Mouse (Mus musculus): ENCODE data around the gene Serbp1. TPM values are rescaled to one million over a fixed set of nuclear protein-coding genes. Genes with fewer than 3 reads are reported as not detected.

Serbp1 gene
- total RNA-seq, 2 experiments from 2014 or later: 283 to 348 TPM

DNA sequence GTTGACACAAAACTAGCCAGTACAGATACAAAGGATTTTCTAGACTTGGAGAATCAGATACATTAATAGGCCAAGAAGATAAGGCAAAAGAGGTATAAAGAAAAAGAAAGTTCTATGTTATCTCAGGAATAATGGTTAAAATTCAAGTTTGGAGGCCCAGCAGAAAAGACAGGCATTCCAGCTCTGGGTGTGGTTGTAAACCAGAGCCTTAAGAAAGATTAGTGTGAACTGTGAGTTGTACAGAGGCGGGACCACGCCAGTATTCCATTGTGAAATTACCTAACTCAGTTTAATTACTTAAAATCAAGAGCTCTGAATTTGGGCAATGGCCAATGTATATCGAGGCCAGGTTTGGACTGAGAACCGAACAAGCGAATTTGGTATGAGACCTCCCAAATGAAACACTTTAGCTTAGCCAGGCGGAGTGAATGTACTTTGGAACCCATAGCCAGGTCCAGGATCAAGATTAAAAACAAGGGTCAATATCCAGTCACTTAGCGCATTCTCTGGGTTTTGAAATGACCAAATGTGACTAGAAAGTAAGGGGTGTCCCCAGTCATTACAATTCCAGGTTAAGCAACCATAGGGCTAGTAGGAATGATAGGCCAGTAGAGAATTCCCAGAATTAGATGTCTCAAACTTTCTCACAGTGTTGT, 5.9 kb downstream of the Serbp1 start:
- intact Hi-C loops (cut with DNase I): no loop called here
- no peak for TF ChIP-seq CTCF (IDR thresholded peaks at IDR 0.05)
- DNase-seq: no peak
- H3K27ac ChIP-seq: no peak overlapping the region
- H3K4me3 ChIP-seq: no peak overlapping the region

DNA sequence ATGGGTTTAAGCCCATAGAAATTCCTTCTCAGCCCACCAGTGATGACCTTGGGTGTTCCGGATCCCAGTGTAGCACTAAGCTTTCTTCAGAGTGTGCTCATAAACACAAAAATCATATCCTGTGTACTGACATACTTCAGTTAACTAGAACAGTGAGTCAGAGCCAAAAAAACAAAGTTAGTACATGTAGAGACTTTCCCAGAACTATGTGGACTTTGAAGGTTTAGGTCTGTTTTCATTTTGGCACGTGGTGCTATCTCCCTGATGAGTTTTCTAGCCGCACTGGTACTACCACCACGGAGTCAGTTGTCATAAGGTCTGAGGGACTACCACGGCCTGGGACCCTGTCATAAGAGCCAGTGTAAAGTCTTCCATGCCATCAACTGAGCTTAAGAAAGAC, 6.5 kb downstream of the Serbp1 start:
- intact Hi-C loops (cut with DNase I): no loop called here
- no peak for DNase-seq
- H3K4me3 ChIP-seq: no peak overlapping the region
- no peak for TF ChIP-seq CTCF (IDR thresholded peaks at IDR 0.05)
- H3K27ac ChIP-seq: no peak overlapping the region

DNA sequence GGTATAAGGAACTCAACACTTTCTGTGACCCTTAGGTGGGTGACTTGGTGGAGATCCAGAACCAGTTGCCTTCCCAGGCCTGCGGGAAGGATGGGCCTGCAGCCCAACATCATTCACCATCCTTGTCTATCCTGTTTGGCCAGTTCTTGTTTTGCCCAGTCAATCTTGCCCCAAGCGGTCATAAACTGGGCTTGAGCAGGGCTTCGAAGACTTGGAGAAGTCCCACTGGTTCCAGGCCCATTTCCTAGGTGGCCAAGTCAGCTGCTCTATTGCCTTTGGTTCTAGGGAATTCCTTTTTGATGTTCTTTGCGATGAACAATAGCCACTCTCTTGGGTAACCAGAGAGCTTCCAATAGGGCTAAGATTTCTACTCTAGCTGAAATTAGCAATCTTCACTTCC, 13.1 kb downstream of the Serbp1 start:
- DNase-seq: no peak
- Histone ChIP-seq H3K27ac (no peak overlapping the region), H3K4me3 (no peak overlapping the region)
- intact Hi-C loops (cut with DNase I): no loop called here
- TF ChIP-seq CTCF (IDR thresholded peaks at IDR 0.05): no peak

DNA sequence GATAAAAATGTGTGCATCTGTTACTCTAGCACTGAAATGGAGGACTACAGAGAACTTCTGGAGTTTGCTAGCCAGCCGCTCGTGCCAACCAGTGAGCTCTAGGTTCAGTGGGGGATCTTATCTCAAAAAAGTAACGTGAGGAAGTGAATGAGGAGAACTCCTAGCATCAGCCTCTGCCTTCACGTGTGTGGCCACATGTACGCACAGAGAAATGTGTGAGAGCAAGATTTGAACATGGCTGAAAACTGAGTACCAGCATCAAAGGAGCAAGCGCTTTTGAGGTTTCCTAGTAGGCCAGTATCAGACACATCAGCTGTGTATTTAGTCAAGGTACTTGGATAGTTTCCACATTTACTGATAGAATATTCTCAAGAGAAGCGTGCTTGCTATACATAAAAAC, 27.0 kb downstream of the Serbp1 start:
- no peak for DNase-seq
- intact Hi-C loops (cut with DNase I): loop anchor here (5.0 kb wide), 1 partner anchor 68 kb away; no protein-coding TSS in a partner anchor
- Histone ChIP-seq H3K27ac (no peak overlapping the region), H3K4me3 (no peak overlapping the region)
- TF ChIP-seq CTCF (IDR thresholded peaks at IDR 0.05): no peak

DNA sequence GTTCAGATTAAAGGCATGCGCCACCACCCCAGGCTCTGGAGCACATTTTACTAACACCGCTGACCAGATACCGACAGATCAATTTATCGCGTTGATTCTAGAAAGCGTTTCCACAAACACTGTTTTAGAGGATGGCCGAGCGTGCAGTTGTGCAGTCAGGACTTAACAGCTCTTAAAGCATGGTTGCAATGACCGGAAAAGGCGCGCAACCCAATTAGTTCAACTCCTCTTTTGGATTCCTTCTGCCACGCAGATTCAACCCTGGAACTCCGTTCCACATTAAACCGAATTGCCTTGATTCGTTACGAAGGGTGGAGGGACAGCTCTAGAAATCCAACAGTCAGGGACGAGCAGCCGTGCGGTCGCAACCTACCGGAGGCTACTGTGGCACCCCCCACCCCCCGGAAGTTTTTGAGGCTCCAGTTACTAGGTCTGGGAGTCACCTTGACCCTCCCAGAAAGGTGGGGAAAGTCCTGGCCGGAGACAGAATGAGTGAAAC, 28.2 kb downstream of the Serbp1 start:
- intact Hi-C loops (cut with DNase I): loop anchor here (2.0 to 5.0 kb wide), 2 partner anchors 39 to 69 kb away; no protein-coding TSS in a partner anchor
- peak overlapping the region; percentile 84 for H3K4me3 ChIP-seq
- no peak for TF ChIP-seq CTCF (IDR thresholded peaks at IDR 0.05)
- peak overlapping the region; percentile 96 for H3K27ac ChIP-seq
- no peak for DNase-seq

DNA sequence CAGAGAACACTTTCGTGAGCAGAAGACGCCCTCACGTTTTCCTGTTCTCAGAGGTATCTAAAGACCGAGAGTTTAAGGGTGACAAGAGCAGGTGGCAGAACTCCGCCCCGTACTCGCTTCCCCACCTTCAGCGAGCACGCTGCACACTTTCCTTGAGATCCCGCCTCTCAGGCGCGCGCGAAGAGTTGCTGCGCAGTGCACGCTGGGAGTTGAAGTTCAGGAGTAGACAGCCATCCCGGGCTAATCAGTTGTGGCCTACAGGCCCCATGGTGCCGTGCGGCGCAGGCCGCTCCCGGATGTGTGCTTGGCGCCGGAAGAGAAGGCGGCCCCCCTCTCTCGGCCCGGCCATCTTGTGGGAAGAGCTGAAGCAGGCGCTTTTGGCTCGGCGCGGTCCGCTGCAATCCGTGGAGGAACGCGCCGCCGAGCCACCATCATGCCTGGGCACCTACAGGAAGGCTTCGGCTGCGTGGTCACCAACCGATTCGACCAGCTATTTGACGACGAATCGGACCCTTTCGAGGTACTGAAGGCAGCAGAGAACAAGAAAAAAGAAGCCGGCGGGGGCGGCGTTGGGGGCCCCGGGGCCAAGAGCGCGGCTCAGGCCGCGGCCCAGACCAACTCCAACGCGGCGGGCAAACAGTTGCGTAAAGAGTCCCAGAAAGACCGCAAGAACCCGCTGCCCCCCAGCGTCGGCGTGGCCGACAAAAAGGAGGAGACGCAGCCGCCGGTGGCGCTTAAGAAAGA, 28.9 kb downstream of the Serbp1 start:
- no peak for TF ChIP-seq CTCF (IDR thresholded peaks at IDR 0.05)
- intact Hi-C loops (cut with DNase I): loop anchor here (2.0 to 5.0 kb wide), 2 partner anchors 40 to 70 kb away; no protein-coding TSS in a partner anchor
- Histone ChIP-seq H3K4me3 (peak overlapping the region; percentile 84), H3K27ac (peak overlapping the region; percentile 96)
- DNase-seq: peak; percentile 97

DNA sequence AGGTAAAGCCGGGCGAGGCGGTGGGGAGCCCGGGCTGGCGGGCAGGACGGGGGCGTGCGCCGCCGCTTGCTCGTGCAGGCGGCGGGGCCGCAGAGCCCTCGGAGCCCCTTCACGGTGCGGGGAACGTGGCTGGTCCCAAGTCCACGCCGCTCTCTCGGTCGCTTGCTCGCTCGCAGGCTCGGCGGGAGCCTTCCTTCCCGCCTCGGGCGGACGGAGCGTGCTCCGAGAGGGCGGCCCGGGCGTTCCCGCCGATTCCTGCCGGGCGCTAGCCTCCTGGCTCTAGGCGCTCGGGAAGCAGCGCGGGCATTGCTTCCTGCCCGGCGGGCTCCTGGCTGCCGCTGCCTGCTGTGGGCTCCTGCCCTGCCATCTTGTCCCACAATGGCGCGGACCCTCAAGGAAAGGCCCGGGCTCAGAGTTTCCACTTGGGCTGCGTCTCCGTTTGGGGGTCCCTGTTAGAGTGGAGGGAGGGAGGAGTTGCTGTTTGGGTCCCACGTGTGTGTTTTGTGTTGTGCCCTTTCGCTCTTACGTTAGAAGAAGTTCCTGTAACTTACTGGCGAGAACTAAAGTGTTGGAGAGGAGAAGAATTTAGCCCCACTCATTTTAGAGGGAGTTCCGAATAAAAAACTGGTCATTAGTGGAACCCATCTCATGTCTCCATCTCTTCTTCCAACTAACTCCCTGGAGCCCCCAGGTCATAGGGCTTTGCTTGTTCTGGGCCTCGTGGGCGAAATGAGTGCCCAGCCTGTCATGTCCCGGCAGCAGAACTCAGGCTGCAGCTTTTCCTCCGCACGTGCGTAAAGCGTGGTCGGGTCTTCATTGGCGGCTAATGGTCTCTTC, 29.6 kb downstream of the Serbp1 start:
- peak overlapping the region; percentile 84 for H3K4me3 ChIP-seq
- TF ChIP-seq CTCF (IDR thresholded peaks at IDR 0.05): no peak
- intact Hi-C loops (cut with DNase I): loop anchor here (2.0 to 5.0 kb wide), 2 partner anchors 41 to 70 kb away; no protein-coding TSS in a partner anchor
- peak overlapping the region; percentile 96 for H3K27ac ChIP-seq
- DNase-seq: peak; percentile 71

DNA sequence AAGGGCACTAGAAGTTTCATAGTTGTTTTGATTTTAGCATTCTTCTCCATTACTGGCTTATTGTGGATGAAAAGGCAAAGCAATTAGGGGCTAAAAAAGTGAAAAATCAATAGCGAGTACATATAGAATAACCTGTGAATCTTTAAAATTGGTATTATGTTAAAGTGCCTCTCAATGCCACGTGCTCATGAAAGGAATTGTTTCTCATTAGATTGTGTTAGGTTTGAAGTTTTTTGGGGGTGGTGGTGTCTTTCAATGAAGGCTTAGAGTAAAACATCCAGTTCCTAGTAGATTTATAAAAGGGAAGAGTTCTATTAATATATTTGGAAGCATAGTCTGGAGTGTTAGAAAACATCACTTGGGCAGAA, 30.3 kb downstream of the Serbp1 start:
- peak overlapping the region; percentile 84 for H3K4me3 ChIP-seq
- H3K27ac ChIP-seq: peak overlapping the region; percentile 96
- intact Hi-C loops (cut with DNase I): loop anchor here (5.0 kb wide), 1 partner anchor 71 kb away; no protein-coding TSS in a partner anchor
- DNase-seq: no peak
- no peak for TF ChIP-seq CTCF (IDR thresholded peaks at IDR 0.05)

DNA sequence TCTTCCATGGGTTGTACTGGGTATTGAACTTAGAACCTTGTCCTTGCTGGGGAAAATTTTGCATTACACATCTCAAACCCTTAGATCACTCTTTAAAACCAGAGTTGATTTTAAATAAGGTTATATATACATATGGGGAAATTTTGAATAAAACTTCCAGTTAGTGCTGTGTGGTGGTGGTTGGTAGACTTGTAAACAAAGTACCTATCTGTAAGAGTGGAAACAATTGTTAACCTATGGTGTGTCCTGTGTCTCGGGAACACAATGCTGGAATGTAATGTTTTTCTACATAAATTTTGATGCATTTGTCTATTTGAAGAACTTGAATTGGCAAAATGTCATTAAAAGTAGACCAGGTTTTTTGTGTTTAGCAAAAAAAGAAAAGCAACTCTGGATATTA, 31.0 kb downstream of the Serbp1 start:
- H3K27ac ChIP-seq: peak overlapping the region; percentile 96
- intact Hi-C loops (cut with DNase I): loop anchor here (5.0 kb wide), 1 partner anchor 72 kb away; no protein-coding TSS in a partner anchor
- peak overlapping the region; percentile 84 for H3K4me3 ChIP-seq
- no peak for DNase-seq
- TF ChIP-seq CTCF (IDR thresholded peaks at IDR 0.05): no peak

DNA sequence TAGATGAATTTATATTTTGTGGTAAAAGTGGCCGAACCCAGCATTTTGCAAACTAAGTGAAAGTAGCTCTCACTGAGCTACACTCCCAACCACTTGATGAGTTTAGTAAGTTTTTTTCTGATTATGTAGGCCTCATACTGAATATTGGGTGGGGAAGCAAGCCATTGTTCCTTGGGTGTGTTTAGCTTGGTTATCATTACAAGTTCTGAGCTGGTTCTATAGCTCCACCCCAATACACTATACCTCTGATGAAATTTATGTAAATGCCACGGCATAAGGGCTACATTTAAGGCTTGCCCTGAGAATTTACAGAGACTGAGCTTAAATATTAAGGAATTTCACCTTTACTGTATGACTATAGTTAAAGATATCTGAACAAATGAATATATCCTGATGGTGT, 31.5 kb downstream of the Serbp1 start:
- DNase-seq: no peak
- intact Hi-C loops (cut with DNase I): loop anchor here (5.0 kb wide), 1 partner anchor 72 kb away; no protein-coding TSS in a partner anchor
- TF ChIP-seq CTCF (IDR thresholded peaks at IDR 0.05): no peak
- H3K27ac ChIP-seq: peak overlapping the region; percentile 96; the same call in 1 of the 2 replicates
- peak overlapping the region; percentile 84 for H3K4me3 ChIP-seq

DNA sequence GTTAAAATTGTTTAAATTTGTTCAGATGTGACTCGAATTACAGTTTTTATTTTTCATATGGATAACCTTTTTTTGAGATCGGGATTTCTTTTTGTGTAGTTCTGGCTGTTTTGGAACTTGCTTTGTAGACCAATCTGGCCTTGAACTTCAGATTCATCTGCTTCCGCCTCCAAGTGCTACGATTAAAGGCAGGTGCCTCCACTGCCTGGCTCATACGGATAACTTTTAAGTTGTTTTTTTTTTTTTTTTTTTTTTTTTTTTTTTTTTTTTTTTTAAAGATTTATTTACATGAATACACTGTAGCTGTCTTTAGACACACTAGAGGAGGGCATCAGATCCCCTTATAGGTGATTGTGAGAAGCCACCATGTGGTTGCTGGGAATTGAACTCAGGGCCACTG, 40.0 kb downstream of the Serbp1 start:
- DNase-seq: no peak
- no peak overlapping the region for H3K4me3 ChIP-seq
- TF ChIP-seq CTCF (IDR thresholded peaks at IDR 0.05): no peak
- intact Hi-C loops (cut with DNase I): no loop called here
- peak overlapping the region; percentile 89; the same call in 1 of the 2 replicates for H3K27ac ChIP-seq

DNA sequence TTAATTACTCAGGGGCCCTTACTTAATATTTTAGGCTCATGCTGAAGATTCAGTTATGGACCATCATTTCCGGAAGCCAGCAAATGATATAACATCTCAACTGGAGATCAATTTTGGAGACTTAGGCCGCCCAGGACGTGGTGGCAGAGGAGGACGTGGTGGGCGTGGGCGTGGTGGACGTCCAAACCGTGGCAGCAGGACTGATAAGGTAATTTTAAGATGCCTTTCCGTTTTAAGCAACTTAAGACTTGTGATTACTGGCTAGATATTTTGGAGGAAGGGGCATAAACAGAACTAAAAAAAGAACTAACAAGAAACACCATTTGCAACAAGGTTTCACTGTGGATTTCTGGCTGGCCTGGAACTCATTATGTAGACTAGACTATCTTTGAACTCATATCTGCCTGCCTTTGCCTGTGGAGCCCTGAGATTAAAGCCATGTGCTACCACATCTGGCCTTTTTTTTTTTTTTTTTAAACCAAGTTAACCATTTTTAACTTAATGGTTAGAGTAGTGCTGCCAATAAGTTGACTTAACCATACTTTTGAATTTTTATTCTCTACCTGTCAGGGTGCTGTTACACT, 43.7 kb downstream of the Serbp1 start:
- intact Hi-C loops (cut with DNase I): no loop called here
- Histone ChIP-seq H3K27ac (no peak overlapping the region), H3K4me3 (no peak overlapping the region)
- DNase-seq: no peak
- no peak for TF ChIP-seq CTCF (IDR thresholded peaks at IDR 0.05)
